Mouse (Mus musculus): ENCODE results near the gene Csnk1d. TPM values are rescaled to one million over a fixed set of nuclear protein-coding genes. Genes with fewer than 3 reads are reported as not detected.

Csnk1d gene
- polyA plus RNA-seq, 1 experiment from 2014 or later = 71.4 TPM

DNA sequence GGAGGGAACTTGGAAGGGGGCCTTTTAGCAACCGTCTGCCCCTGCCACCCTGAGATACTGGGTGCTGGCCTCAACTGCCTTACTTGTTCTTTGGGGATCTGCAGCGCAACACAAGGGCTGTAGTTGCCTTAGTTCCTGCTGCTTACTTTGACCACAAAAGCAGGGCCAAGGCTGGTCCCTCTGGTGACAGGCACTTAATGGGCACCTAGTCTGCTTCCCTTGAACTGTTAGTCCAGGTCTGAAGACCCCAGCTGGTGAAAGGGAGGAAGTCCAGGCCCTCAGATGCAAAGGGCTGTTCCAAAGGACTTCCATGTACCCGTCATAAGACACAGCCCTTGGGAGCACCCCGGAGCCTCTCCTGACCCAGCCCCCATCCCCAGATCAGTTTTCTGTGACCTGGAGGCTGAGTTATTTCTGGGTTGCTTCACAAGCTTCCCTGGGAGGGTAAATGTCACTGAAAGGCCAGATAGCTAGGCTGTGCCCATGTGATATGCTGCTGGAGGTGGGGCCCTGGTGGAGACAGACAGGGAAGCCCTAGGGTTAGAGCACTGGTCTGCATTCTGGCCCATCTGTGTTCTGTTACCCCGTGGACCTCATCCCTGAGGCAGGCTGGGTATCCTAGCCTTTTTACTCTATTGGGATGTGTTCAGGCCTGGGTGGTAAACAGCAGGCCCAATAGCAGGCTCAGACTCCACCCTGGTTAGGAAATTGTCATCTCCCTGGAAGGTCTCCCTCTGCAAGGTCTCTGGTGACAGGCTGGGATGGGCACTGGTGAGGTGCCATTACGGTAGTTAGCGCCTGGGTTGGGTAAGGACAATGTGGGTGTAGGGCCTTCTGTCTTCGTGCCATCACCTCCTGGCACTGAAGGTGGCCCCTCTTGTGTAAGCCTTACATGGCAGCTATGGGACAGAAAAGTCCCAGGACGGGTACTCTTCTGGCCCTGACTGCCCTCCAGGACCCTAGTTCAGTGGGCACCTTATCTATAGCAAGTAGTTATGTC lies 39.1 kb downstream of the Csnk1d start:
- peaks cover 35% of the 10 kb centered on the region for H3K36me3 ChIP-seq
- H3K9me3 ChIP-seq = no peaks in the 10 kb centered on the region
- H3K27me3 ChIP-seq (replicated peaks) = peaks cover 7% of the 10 kb centered on the region; the same call in 1 of the 2 replicates
- peak overlapping the region; percentile 80 for H3K4me3 ChIP-seq
- peak overlapping the region; percentile 74 for H3K4me2 ChIP-seq
- peak overlapping the region; percentile 77 for H3K9ac ChIP-seq
- peak overlapping the region; percentile 92 for H3K27ac ChIP-seq (replicated peaks)
- H3K4me1 ChIP-seq = peaks cover 83% of the 10 kb centered on the region
- ATAC-seq (ENCODE audit: extremely low read depth, insufficient number of reproducible peaks, low FRiP score, low TSS enrichment) = no peak
- 57% methylated on average over 9 of the region's 9 CpGs for WGBS

DNA sequence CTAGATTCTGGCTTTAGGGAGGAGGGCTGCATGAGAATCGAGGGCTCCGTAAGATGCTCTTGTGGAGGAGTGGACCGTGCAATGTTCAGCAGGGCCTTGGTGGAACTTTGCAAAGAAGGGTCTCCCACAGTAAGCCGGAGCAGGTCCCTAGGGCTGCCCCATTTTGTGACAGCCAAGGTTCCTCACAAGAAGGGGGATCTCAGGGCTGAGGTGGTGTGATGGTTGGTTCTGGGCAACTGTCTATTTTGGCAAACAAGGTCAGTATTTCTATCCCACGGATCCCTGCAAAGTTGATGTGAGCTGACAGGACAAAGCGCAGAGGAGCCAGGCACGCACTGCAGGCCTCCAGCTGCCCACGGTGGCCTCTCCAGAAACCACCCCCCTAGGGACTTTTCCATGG lies 39.9 kb downstream of the Csnk1d start:
- H3K4me2 ChIP-seq = peak overlapping the region; percentile 74
- ATAC-seq (ENCODE audit: extremely low read depth, insufficient number of reproducible peaks, low FRiP score, low TSS enrichment) = no peak
- H3K27ac ChIP-seq (replicated peaks) = peak overlapping the region; percentile 92
- 14% methylated on average over 8 of the region's 8 CpGs for WGBS
- H3K36me3 ChIP-seq = peaks cover 27% of the 10 kb centered on the region
- peaks cover 12% of the 10 kb centered on the region; the same call in 1 of the 2 replicates for H3K27me3 ChIP-seq (replicated peaks)
- H3K9ac ChIP-seq = peak overlapping the region; percentile 77
- peaks cover 75% of the 10 kb centered on the region for H3K4me1 ChIP-seq
- peak overlapping the region; percentile 80 for H3K4me3 ChIP-seq
- H3K9me3 ChIP-seq = no peaks in the 10 kb centered on the region

DNA sequence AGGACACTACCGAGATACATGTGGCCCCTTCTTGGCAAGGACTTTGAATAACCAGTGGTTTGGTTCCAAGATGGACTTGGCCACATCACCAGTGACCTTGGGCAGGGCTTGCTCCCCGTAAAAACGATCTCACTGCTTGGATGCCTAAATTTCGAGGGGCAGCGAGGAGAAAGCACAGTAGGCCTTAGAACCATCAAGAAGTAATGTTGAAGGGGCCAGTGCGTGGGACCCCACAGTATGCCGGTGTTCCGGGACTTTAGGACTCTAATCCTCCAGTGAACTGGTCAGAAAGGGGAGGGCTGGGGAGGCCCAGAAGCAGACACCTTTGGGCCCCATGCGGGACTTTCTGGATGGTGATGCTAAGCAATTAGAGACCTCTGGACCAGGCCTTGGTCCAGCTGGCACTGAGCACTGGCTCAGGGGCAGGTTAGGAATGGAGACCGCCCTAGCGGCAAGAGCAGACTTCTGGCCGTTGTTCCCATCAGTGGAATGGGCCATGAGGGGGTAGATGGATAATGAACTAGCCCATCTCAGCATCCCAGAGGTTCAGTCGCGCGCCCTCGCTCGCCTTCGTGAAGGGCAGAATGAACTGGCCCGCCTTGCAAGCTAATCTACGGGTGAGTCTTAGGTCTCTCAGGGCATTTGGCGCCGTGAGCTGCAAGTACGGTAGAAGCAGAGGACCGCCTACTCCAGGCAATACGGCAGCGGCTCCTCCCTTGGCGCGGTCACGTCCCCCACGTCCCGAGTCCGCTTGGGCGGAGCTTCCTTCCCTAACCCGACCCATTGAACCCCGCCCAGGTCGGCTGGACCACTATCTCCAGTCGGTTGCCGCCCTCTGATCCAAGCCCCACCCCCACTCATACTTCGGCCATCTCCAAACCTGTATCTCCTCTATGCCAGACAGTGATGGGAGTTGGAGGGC lies 40.6 kb downstream of the Csnk1d start:
- Histone ChIP-seq H3K9ac (peak overlapping the region; percentile 94), H3K4me1 (peaks cover 69% of the 10 kb centered on the region), H3K36me3 (peaks cover 20% of the 10 kb centered on the region), H3K27me3 (replicated peaks) (peaks cover 12% of the 10 kb centered on the region; the same call in 1 of the 2 replicates), H3K27ac (replicated peaks) (peak overlapping the region; percentile 92), H3K4me3 (peak overlapping the region; percentile 80), H3K9me3 (no peaks in the 10 kb centered on the region), H3K4me2 (peak overlapping the region; percentile 74)
- 1% methylated on average over 39 of the region's 39 CpGs for WGBS
- ATAC-seq (ENCODE audit: extremely low read depth, insufficient number of reproducible peaks, low FRiP score, low TSS enrichment) = peak; percentile 77

DNA sequence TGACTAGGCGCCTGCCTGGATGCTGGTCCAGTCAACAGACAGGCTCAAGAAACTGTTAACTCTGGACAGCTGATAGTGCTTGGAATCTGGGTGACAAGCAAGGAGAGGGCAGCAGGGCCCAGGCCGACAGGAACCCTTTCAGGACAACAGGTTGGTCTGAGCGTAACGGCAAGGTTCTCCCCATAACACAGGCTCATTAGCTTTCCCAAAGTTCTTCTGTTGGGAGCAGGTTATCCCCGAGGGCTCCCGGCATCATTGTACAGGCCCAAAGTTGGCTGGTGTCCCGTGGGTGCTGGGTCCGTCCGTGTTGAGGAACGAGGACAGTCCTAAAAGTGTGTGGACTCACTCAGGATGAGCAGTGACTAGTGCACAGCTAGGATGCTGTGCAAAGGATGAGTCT lies 41.3 kb downstream of the Csnk1d start:
- Histone ChIP-seq H3K9ac (peak overlapping the region; percentile 94), H3K4me1 (peaks cover 62% of the 10 kb centered on the region), H3K27me3 (replicated peaks) (peaks cover 12% of the 10 kb centered on the region; the same call in 1 of the 2 replicates), H3K36me3 (peaks cover 14% of the 10 kb centered on the region), H3K27ac (replicated peaks) (peak overlapping the region; percentile 92), H3K4me3 (peak overlapping the region; percentile 80), H3K4me2 (peak overlapping the region; percentile 74), H3K9me3 (no peaks in the 10 kb centered on the region)
- no peak for ATAC-seq (ENCODE audit: extremely low read depth, insufficient number of reproducible peaks, low FRiP score, low TSS enrichment)
- 10% methylated on average over 10 of the region's 10 CpGs for WGBS

DNA sequence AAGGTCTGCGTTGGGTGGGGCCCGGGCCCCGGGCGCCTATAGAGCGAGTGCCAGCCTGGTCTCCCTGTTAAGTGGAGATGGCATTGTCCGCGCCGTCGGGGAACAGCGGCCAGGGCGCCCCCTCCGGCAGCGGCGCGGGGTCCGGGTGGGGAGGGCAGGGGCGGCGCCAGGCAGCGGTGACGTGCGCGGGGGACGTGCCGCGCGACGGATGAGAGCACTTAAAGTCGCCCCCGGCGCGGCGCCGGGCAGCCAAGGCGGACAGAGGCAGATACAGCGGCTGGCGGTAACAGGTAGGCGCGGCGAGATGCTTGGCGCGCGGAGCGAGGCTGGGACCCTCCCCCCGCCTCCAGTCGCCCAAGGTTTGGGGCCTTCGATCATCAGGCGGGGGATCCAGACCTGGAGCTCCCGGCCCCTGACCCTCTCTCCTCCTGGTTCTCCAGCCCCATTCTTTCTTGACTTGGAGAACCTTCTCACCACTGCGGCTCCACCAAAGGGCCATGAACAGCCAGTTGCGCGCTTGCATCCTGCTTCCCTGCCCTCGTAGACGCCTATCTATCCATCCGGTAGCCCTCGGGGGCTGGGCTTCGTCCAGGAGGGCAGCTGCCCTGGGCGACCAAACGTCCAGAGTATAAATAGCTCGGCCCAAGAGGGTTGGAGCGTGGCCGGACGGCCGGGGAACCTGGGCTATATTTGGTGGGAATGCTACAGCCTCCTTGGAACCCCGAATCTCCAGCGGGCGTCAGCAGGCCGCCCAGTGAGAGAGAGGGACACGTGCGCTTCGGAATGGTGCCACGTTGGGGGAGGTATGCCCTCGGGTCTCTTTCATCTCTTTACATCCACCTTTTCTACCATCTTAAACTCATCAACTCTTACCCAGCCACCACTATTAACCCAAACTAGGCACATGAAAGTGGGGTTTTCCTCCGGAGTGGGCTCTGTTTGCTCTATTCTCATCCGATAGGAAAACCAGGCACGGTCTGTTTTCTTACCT lies 42.0 kb downstream of the Csnk1d start:
- peak overlapping the region; percentile 80 for H3K4me3 ChIP-seq
- H3K4me1 ChIP-seq = peaks cover 57% of the 10 kb centered on the region
- peaks cover 15% of the 10 kb centered on the region; the same call in 1 of the 2 replicates for H3K27me3 ChIP-seq (replicated peaks)
- WGBS = under 1% methylated on average over 75 of the region's 75 CpGs
- H3K27ac ChIP-seq (replicated peaks) = peak overlapping the region; percentile 92
- peak; percentile 43; the same call in 1 of the 2 replicates for ATAC-seq (ENCODE audit: extremely low read depth, insufficient number of reproducible peaks, low FRiP score, low TSS enrichment)
- H3K9me3 ChIP-seq = no peaks in the 10 kb centered on the region
- H3K4me2 ChIP-seq = peak overlapping the region; percentile 74
- peak overlapping the region; percentile 94 for H3K9ac ChIP-seq
- H3K36me3 ChIP-seq = peaks cover 7% of the 10 kb centered on the region

DNA sequence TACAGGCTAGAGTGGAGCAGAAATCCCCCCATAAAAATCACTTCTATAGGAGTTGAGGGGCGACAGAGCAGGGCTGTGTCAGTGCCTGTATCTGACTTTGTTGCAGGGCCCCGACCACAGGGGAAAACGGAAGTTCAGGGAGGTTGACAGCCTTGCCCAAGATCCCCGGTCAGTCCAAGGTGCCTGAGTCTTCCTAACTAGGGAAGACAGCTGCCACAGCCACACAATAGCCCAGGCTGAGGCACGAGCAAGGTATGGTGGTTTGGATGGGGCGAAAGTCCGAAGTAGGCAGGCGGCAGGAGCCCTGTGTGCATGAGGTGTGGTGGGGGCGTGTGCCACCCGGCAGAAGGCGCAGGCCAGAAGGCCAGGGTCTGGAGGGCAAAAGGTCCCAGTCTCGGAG lies 42.8 kb downstream of the Csnk1d start, which contains the start of gene Slc16a3:
Gene Slc16a3 (plus strand): TSS at position 153 of the 400 bp plus-strand sequence.
- Histone ChIP-seq H3K4me2 (peak within 1 kb of the TSS; percentile 74), H3K9ac (peak within 1 kb of the TSS; percentile 94), H3K4me1 (peaks cover 50% of the 10 kb centered on the region), H3K27ac (replicated peaks) (peak within 1 kb of the TSS; percentile 92), H3K36me3 (no peaks in the 10 kb centered on the region), H3K27me3 (replicated peaks) (peaks cover 19% of the 10 kb centered on the region; the same call in 1 of the 2 replicates), H3K9me3 (no peaks in the 10 kb centered on the region), H3K4me3 (peak within 1 kb of the TSS; percentile 80)
- no peak for ATAC-seq (ENCODE audit: extremely low read depth, insufficient number of reproducible peaks, low FRiP score, low TSS enrichment)
- WGBS = 20% methylated on average over 12 of the region's 12 CpGs

DNA sequence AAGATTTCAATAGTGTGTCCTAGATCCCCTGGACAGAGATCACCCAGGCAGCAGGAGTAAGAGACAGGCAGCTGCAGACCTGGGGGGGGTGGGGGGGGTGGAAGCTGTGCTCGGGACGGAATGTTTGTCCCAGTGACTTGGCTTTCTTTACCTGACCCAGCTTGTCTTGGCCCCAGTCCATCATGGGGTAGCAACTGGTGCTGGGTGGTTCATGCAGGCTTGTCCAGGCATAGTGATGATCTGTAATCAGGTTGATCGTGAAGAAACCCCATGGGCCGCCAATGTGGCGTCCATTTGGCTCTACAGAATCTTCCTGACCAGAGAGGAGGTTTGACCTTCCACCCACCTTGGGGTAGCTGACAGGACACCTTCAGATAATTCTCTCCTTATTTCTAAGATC lies 45.2 kb downstream of the Csnk1d start:
- ATAC-seq (ENCODE audit: extremely low read depth, insufficient number of reproducible peaks, low FRiP score, low TSS enrichment) = no peak
- Histone ChIP-seq H3K27me3 (replicated peaks) (peaks cover 19% of the 10 kb centered on the region; the same call in 1 of the 2 replicates), H3K4me1 (peaks cover 27% of the 10 kb centered on the region), H3K4me3 (no peak overlapping the region), H3K9ac (no peak overlapping the region), H3K4me2 (no peak overlapping the region), H3K9me3 (no peaks in the 10 kb centered on the region), H3K27ac (replicated peaks) (no peak overlapping the region), H3K36me3 (no peaks in the 10 kb centered on the region)
- WGBS = 79% methylated on average over 5 of the region's 5 CpGs

DNA sequence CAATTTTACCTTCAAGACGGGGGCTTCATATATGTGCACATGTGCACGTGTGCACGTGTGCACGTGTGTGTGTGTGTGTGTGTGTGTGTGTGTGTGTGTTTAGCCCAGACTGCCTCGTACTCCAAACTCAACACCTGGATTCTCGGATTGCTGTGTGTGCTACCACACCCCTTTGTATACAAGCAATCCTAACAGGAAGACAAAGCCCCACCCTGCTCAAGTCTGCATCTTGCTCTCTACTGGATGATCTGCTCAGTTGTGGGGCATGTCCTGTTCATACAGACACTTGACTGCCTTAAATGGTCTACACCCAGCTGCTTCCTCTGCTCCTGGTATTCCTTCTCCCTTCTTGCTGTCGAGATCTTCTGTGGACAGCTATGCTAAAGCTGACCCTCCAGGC lies 45.9 kb downstream of the Csnk1d start:
- Histone ChIP-seq H3K4me3 (no peak overlapping the region), H3K36me3 (no peaks in the 10 kb centered on the region), H3K9me3 (no peaks in the 10 kb centered on the region), H3K4me2 (no peak overlapping the region), H3K9ac (no peak overlapping the region), H3K27ac (replicated peaks) (no peak overlapping the region), H3K27me3 (replicated peaks) (peaks cover 19% of the 10 kb centered on the region; the same call in 1 of the 2 replicates), H3K4me1 (peaks cover 22% of the 10 kb centered on the region)
- 76% methylated on average over 7 of the region's 7 CpGs for WGBS
- ATAC-seq (ENCODE audit: extremely low read depth, insufficient number of reproducible peaks, low FRiP score, low TSS enrichment) = no peak

DNA sequence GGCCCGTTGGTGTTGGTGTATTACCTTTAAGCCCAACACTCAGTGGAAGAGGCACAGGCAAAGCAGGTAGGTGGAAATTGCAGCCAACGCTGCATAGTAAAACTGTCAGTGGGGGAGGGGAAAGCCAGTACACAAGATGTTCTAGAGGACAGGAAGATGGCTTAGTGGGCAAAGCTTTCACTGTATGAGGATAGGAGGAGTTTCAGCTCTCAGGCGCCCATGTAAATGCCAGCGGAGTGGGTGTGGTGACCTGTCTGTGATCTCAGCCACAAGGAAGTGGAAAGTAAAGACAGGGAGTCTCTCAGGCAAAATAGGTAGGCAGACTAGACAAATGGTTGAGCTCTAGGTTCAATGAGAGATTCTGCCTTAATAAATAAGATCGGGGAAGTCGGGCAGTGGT lies 50.2 kb downstream of the Csnk1d start:
- H3K4me2 ChIP-seq = no peak overlapping the region
- no peak for ATAC-seq (ENCODE audit: extremely low read depth, insufficient number of reproducible peaks, low FRiP score, low TSS enrichment)
- H3K4me3 ChIP-seq = no peak overlapping the region
- H3K9me3 ChIP-seq = no peaks in the 10 kb centered on the region
- no peaks in the 10 kb centered on the region for H3K4me1 ChIP-seq
- H3K27ac ChIP-seq (replicated peaks) = no peak overlapping the region
- H3K36me3 ChIP-seq = no peaks in the 10 kb centered on the region
- H3K9ac ChIP-seq = no peak overlapping the region
- 79% methylated on average over 6 of the region's 6 CpGs for WGBS
- H3K27me3 ChIP-seq (replicated peaks) = peaks cover 7% of the 10 kb centered on the region; the same call in 1 of the 2 replicates
